Mouse (Mus musculus) brain, embryonic 14.5 days (tissue): ENCODE measurements around the gene Slc15a2. TPM values are rescaled to one million over a fixed set of nuclear protein-coding genes. Genes with fewer than 3 reads are reported as not detected.

Experiments used
- DNase-seq: peaks from one replicate; pipeline ENCODE4 v3.0.0-alpha.2; 2011; ENCODE audit warnings: low read depth
- CTCF ChIP-seq: fragments of 200-500 bp; IDR thresholded peaks from 2 replicates; pipeline ENCODE4 v1.5.1; 2012; ENCODE audit warnings: inconsistent platforms, mild to moderate bottlenecking, moderate library complexity, borderline replicate concordance; ENCODE audit not compliant: insufficient read depth, insufficient read length; ENCODE audit errors: extremely low read depth
- POLR2A ChIP-seq: fragments of 200-500 bp; IDR thresholded peaks from 2 replicates; pipeline ENCODE4 v1.6.1; 2012; ENCODE audit warnings: mild to moderate bottlenecking, inconsistent platforms, borderline replicate concordance; ENCODE audit not compliant: poor library complexity, insufficient read depth, insufficient read length, severe bottlenecking; ENCODE audit errors: extremely low read depth
- polyA plus RNA-seq: library from polyadenylated mRNA; depleted of rRNA; stranded (reverse); fragments of >200 nt; gene quantifications from 2 replicates; pipeline ENCODE4 v1.2.3, GENCODE M21; 2012

Gene Slc15a2
- polyA plus RNA-seq, 1 experiment, result 23.9 TPM

- no peak for DNase-seq
- TF ChIP-seq POLR2A (no peak), CTCF (no peak)
Observed at GRCm38 (mm10) chr16:36747068-36747467, 37.7 kb downstream of the Slc15a2 start.

- no peak for DNase-seq
- TF ChIP-seq POLR2A, result no peak
Observed at GRCm38 (mm10) chr16:36743580-36743979, 41.2 kb downstream of the Slc15a2 start.

GRCm38 (mm10) chr16:36739404-36739930 lies 45.3 kb downstream of the Slc15a2 start:
- DNase-seq, result no peak
- no peak for TF ChIP-seq POLR2A

- TF ChIP-seq POLR2A (no peak), CTCF (no peak)
- DNase-seq, result no peak
Observed at GRCm38 (mm10) chr16:36735421-36735820, 49.3 kb downstream of the Slc15a2 start.

- peak; percentile 69 for DNase-seq
- TF ChIP-seq CTCF (no peak), POLR2A (no peak)
Observed at GRCm38 (mm10) chr16:36733827-36734226, 50.9 kb downstream of the Slc15a2 start.

GRCm38 (mm10) chr16:36732572-36732971 lies 52.2 kb downstream of the Slc15a2 start:
- DNase-seq, result no peak
- TF ChIP-seq CTCF (no peak), POLR2A (no peak)

- DNase-seq, result no peak
- TF ChIP-seq CTCF (no peak), POLR2A (no peak)
Observed at GRCm38 (mm10) chr16:36728959-36729358, 55.8 kb downstream of the Slc15a2 start.

- peak; percentile 50 for DNase-seq
- TF ChIP-seq CTCF (peak; percentile 27; the same call in 1 of the 2 replicates), POLR2A (no peak)
Observed at GRCm38 (mm10) chr16:36723880-36724443, 60.8 kb downstream of the Slc15a2 start.

GRCm38 (mm10) chr16:36722739-36723138 lies 62.0 kb downstream of the Slc15a2 start:
- TF ChIP-seq POLR2A (no peak), CTCF (no peak)
- DNase-seq, result no peak

GRCm38 (mm10) chr16:36720194-36721055 lies 64.3 kb downstream of the Slc15a2 start:
- peak; percentile 24 for DNase-seq

GRCm38 (mm10) chr16:36718637-36719036 lies 66.1 kb downstream of the Slc15a2 start:
- no peak for TF ChIP-seq POLR2A
- TF ChIP-seq CTCF, result no peak
- DNase-seq, result no peak

More at GRCm38 (mm10) chr16:36720194-36721055, 64.3 kb downstream of the Slc15a2 start:
- TF ChIP-seq CTCF (peak; percentile 36; the same call in 1 of the 2 replicates), POLR2A (no peak)
